Mouse (Mus musculus) cerebellum, adult 2 months (tissue): Measurements from ENCODE around the gene Med7.

Source experiments
- CTCF ChIP-seq: fragments of 200-500 bp; IDR thresholded peaks from 2 replicates; pipeline ENCODE4 v1.5.1; 2011; ENCODE audit warnings: low read depth, mild to moderate bottlenecking, control low read depth, low read length, moderate library complexity, borderline replicate concordance; ENCODE audit not compliant: insufficient read depth
- POLR2A ChIP-seq: fragments of 200-500 bp; IDR thresholded peaks from 2 replicates; pipeline ENCODE4 v1.6.1; 2011; ENCODE audit warnings: low read length, control low read depth, borderline replicate concordance; ENCODE audit not compliant: insufficient read depth

DNA sequence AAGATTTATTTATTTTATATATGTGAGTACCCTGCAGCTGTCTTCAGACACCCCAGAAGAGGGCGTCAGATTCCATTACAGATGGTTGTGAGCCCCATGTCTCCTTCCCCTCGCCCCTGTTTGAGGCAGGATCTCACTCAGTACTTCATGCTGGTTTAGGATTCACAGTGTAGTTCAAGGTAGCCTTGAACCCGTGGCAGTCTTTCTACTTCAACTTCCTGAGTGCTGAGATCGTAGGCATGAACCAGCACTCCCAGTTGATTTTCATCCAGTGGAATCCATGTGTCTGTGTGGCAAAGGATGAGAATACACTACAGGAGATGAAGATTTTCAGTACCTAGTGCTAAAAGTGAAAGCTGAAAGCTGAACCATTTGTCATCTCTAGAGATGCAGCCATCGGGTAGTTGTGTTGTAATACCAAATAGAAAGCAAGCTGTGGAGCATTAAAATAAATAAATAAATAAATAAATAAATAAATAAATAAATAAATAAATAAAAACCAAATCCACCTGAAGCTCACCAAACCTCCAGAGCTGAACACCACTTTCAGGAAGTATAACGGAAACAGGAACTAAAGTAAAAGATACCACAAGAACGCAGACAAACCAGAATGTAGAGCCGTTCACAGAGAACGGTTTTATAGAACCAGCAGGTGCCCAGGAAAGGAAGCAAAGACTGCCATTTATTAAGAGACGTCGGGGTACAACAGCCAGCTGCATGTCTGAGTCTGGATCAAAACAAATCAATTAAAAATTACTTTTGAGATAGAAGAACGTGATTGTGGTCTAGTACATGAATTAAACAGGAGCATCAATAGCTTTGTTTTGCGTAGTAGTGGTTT is 11.1 kb downstream of the Med7 start:
- TF ChIP-seq POLR2A (no peak), CTCF (no peak)
